Mouse (Mus musculus): ENCODE data around the gene Tpmt.

Tpmt gene

GRCm38 (mm10) chr13:47044617-47044947, at the start of gene Tpmt:
Gene Tpmt (minus strand): TSS chr13:47044737.
- no peak for DNase-seq (ENCODE audit: low read depth)

GRCm38 (mm10) chr13:47093791-47094190, 49.3 kb upstream of the Tpmt start:
- DNase-seq (ENCODE audit: low read depth) = no peak

- DNase-seq (ENCODE audit: low read depth) = no peak
Measured at GRCm38 (mm10) chr13:47089271-47089670, 44.7 kb upstream of the Tpmt start.

- no peak for DNase-seq (ENCODE audit: low read depth)
Measured at GRCm38 (mm10) chr13:47088433-47088832, 43.9 kb upstream of the Tpmt start.

- DNase-seq (ENCODE audit: low read depth) = no peak
Measured at GRCm38 (mm10) chr13:47080905-47081505, 36.5 kb upstream of the Tpmt start.

GRCm38 (mm10) chr13:47078799-47079198, 34.3 kb upstream of the Tpmt start:
- DNase-seq (ENCODE audit: low read depth) = no peak

GRCm38 (mm10) chr13:47077367-47077766, 32.8 kb upstream of the Tpmt start:
- no peak for DNase-seq (ENCODE audit: low read depth)

GRCm38 (mm10) chr13:47076156-47076555, 31.6 kb upstream of the Tpmt start:
- no peak for DNase-seq (ENCODE audit: low read depth)

- DNase-seq (ENCODE audit: low read depth) = no peak
Measured at GRCm38 (mm10) chr13:47072484-47072883, 27.9 kb upstream of the Tpmt start.

GRCm38 (mm10) chr13:47071871-47072270, 27.3 kb upstream of the Tpmt start:
- DNase-seq (ENCODE audit: low read depth) = no peak

GRCm38 (mm10) chr13:47070329-47071080, 26.0 kb upstream of the Tpmt start:
- DNase-seq (ENCODE audit: low read depth) = no peak

- DNase-seq (ENCODE audit: low read depth) = no peak
Measured at GRCm38 (mm10) chr13:47067001-47067400, 22.5 kb upstream of the Tpmt start.

- DNase-seq (ENCODE audit: low read depth) = no peak
Measured at GRCm38 (mm10) chr13:47066516-47066915, 22.0 kb upstream of the Tpmt start.

- no peak for DNase-seq (ENCODE audit: low read depth)
Measured at GRCm38 (mm10) chr13:47063985-47064760, 19.6 kb upstream of the Tpmt start.

GRCm38 (mm10) chr13:47062756-47063155, 18.2 kb upstream of the Tpmt start:
- DNase-seq (ENCODE audit: low read depth) = no peak

GRCm38 (mm10) chr13:47056781-47057180, 12.2 kb upstream of the Tpmt start:
- no peak for DNase-seq (ENCODE audit: low read depth)

GRCm38 (mm10) chr13:47056126-47056525, 11.6 kb upstream of the Tpmt start:
- DNase-seq (ENCODE audit: low read depth) = no peak

GRCm38 (mm10) chr13:47053971-47054370, 9.4 kb upstream of the Tpmt start:
- no peak for DNase-seq (ENCODE audit: low read depth)

- DNase-seq (ENCODE audit: low read depth) = no peak
Measured at GRCm38 (mm10) chr13:47050009-47050408, 5.5 kb upstream of the Tpmt start.

- no peak for DNase-seq (ENCODE audit: low read depth)
Measured at GRCm38 (mm10) chr13:47047996-47048395, 3.5 kb upstream of the Tpmt start.

- no peak for DNase-seq (ENCODE audit: low read depth)
Measured at GRCm38 (mm10) chr13:47043833-47044616, 512 bp downstream of the Tpmt start.

- DNase-seq (ENCODE audit: low read depth) = peak; percentile 98
Measured at GRCm38 (mm10) chr13:47043030-47043680, 1.4 kb downstream of the Tpmt start, which contains the start of gene Kdm1b. Gene Kdm1b (plus strand): TSS chr13:47043499.
